Mouse (Mus musculus) embryonic facial prominence, embryonic 14.5 days (tissue): ENCODE measurements at regions not wholly inside any gene's neighbourhood (a gene's known extent, or its start where the extent isn't known, plus 50 kb on each side); places are given as distances from the start of the nearest gene placed in this dataset.
"Not testable (repeated sequence)": the region's sequence is repeated elsewhere in the genome, so short reads cannot be mapped to it uniquely, and the experiment has no call there.

ENCODE experiments used
- ATAC-seq: fragments of 200-750 bp; cut with Nextera tagmentation; 2 replicates; pipeline ENCODE4 v1.8.0; 2017; ENCODE audit warnings: low read depth, moderate number of reproducible peaks, moderate TSS enrichment
- DNase-seq: peaks from one replicate; pipeline ENCODE4 v3.0.0-alpha.2; 2015; ENCODE audit warnings: low spot score
- H3K27ac ChIP-seq: fragments of 300-500 bp; sonication (generic); replicated peaks from 2 replicates; pipeline ENCODE4 v1.5.1; 2014; ENCODE audit warnings: low read depth, mild to moderate bottlenecking, low read length, moderate library complexity
- H3K27me3 ChIP-seq: fragments of 300-500 bp; sonication (generic); replicated peaks from 2 replicates; pipeline ENCODE4 v1.6.1; 2014; ENCODE audit warnings: low read length; ENCODE audit not compliant: control insufficient read depth, insufficient read depth
- H3K36me3 ChIP-seq: fragments of 300-500 bp; sonication (generic); 2 replicates; pipeline ENCODE4 v1.6.1; 2014; ENCODE audit warnings: low read length, mixed read lengths; ENCODE audit not compliant: control insufficient read depth, insufficient read depth
- H3K4me1 ChIP-seq: fragments of 300-500 bp; sonication (generic); 2 replicates; pipeline ENCODE4 v1.6.1; 2014; ENCODE audit warnings: antibody characterized with exemption, low read length; ENCODE audit not compliant: control insufficient read depth, insufficient read depth
- H3K4me2 ChIP-seq: fragments of 300-500 bp; sonication (generic); 2 replicates; pipeline ENCODE4 v1.6.1; 2014; ENCODE audit warnings: low read depth, mild to moderate bottlenecking, low read length, moderate library complexity, mixed read lengths
- H3K4me3 ChIP-seq: fragments of 300-500 bp; sonication (generic); 2 replicates; pipeline ENCODE4 v1.5.1; 2014; ENCODE audit warnings: low read depth, mild to moderate bottlenecking, low read length
- H3K9ac ChIP-seq: fragments of 300-500 bp; sonication (generic); 2 replicates; pipeline ENCODE4 v1.6.1; 2014; ENCODE audit warnings: low read depth, mild to moderate bottlenecking, low read length, moderate library complexity, mixed read lengths
- H3K9me3 ChIP-seq: fragments of 300-500 bp; sonication (generic); 2 replicates; pipeline ENCODE4 v1.6.1; 2016; ENCODE audit warnings: low read length; ENCODE audit not compliant: control insufficient read depth
- WGBS: fragments of 180-500 bp; shearing (Covaris S2); extraction: QIAGEN DNeasy Blood & Tissue Kit; methylation state at CpG from one replicate; pipeline ENCODE4 v1.1.7; 2014; 5-methylcytosine and 5-hydroxymethylcytosine counted together

- no peaks in the 10 kb centered on the region for H3K36me3 ChIP-seq
- no peaks in the 10 kb centered on the region for H3K9me3 ChIP-seq
- no peak overlapping the region for H3K4me2 ChIP-seq
- H3K4me1 ChIP-seq, result no peaks in the 10 kb centered on the region
- H3K4me3 ChIP-seq, result no peak overlapping the region
- ATAC-seq (no peak), DNase-seq (no peak)
- no peak overlapping the region for H3K27ac ChIP-seq
- no peak overlapping the region for H3K9ac ChIP-seq
- WGBS, result 48% methylated on average over 11 of the region's 11 CpGs
- no peaks in the 10 kb centered on the region for H3K27me3 ChIP-seq
Measured at GRCm38 (mm10) chr14:53992712-53993286, 261.1 kb downstream of the Dad1 start.

- H3K27ac ChIP-seq, result no peak overlapping the region
- no peaks in the 10 kb centered on the region for H3K9me3 ChIP-seq
- DNase-seq (no peak), ATAC-seq (no peak)
- no peak overlapping the region for H3K4me2 ChIP-seq
- H3K36me3 ChIP-seq, result no peaks in the 10 kb centered on the region
- 48% methylated on average over 4 of the region's 4 CpGs for WGBS
- no peak overlapping the region for H3K4me3 ChIP-seq
- H3K4me1 ChIP-seq, result no peaks in the 10 kb centered on the region
- H3K9ac ChIP-seq, result no peak overlapping the region
- H3K27me3 ChIP-seq, result no peaks in the 10 kb centered on the region
Measured at GRCm38 (mm10) chr14:53991390-53991789, 262.5 kb downstream of the Dad1 start.

GRCm38 (mm10) chr14:53980771-53981170, 273.1 kb downstream of the Dad1 start:
- 47% methylated on average over 5 of the region's 5 CpGs for WGBS
- Histone ChIP-seq H3K9me3 (no peaks in the 10 kb centered on the region), H3K9ac (no peak overlapping the region), H3K4me2 (no peak overlapping the region), H3K36me3 (no peaks in the 10 kb centered on the region), H3K27me3 (no peaks in the 10 kb centered on the region), H3K4me1 (no peaks in the 10 kb centered on the region), H3K4me3 (no peak overlapping the region), H3K27ac (no peak overlapping the region; the same call in 1 of the 2 replicates)
- peak; percentile 78 for DNase-seq
- peak; percentile 50; the same call in 1 of the 2 replicates for ATAC-seq

- not testable (repeated sequence) for H3K27ac ChIP-seq, H3K9ac ChIP-seq, DNase-seq, ATAC-seq, H3K36me3 ChIP-seq, H3K4me3 ChIP-seq, H3K4me2 ChIP-seq, H3K4me1 ChIP-seq, H3K9me3 ChIP-seq, H3K27me3 ChIP-seq
- WGBS, result 75% methylated on average over 8 of the region's 11 CpGs
Measured at GRCm38 (mm10) chr14:53961426-53961825, 292.5 kb downstream of the Dad1 start.

GRCm38 (mm10) chr14:53960779-53961178, 293.1 kb downstream of the Dad1 start:
- Histone ChIP-seq H3K27ac (no peak overlapping the region), H3K4me1 (no peaks in the 10 kb centered on the region), H3K27me3 (no peaks in the 10 kb centered on the region), H3K4me2 (no peak overlapping the region), H3K9ac (no peak overlapping the region), H3K4me3 (no peak overlapping the region), H3K36me3 (no peaks in the 10 kb centered on the region), H3K9me3 (no peaks in the 10 kb centered on the region)
- WGBS, result 73% methylated on average over 7 of the region's 7 CpGs
- ATAC-seq, result no peak
- no peak for DNase-seq

GRCm38 (mm10) chr14:53935791-53936231, 318.1 kb downstream of the Dad1 start:
- DNase-seq, H3K4me1 ChIP-seq, H3K36me3 ChIP-seq, H3K27me3 ChIP-seq, ATAC-seq, H3K27ac ChIP-seq, H3K9ac ChIP-seq, H3K4me3 ChIP-seq, H3K4me2 ChIP-seq, H3K9me3 ChIP-seq: not testable (repeated sequence)
- WGBS, result 98% methylated on average over 13 of the region's 29 CpGs

- not testable (repeated sequence) for ATAC-seq, H3K4me3 ChIP-seq, H3K9me3 ChIP-seq, H3K27me3 ChIP-seq, H3K9ac ChIP-seq, H3K27ac ChIP-seq, H3K4me1 ChIP-seq, H3K36me3 ChIP-seq, H3K4me2 ChIP-seq, DNase-seq
- 100% methylated on average over 6 of the region's 13 CpGs for WGBS
Measured at GRCm38 (mm10) chr14:53935336-53935735, 318.6 kb downstream of the Dad1 start.

- ATAC-seq, result no peak
- H3K4me3 ChIP-seq, result no peak overlapping the region
- H3K9ac ChIP-seq, result no peak overlapping the region
- no peaks in the 10 kb centered on the region for H3K9me3 ChIP-seq
- H3K4me2 ChIP-seq, result no peak overlapping the region
- H3K27ac ChIP-seq, result no peak overlapping the region
- no peaks in the 10 kb centered on the region for H3K36me3 ChIP-seq
- 76% methylated on average over 1 of the region's 1 CpGs for WGBS
- H3K4me1 ChIP-seq, result no peaks in the 10 kb centered on the region
- DNase-seq, result no peak
- no peaks in the 10 kb centered on the region for H3K27me3 ChIP-seq
Measured at GRCm38 (mm10) chr14:53910871-53911270, 343.0 kb downstream of the Dad1 start.

- H3K27ac ChIP-seq, result no peak overlapping the region
- ATAC-seq (no peak), DNase-seq (no peak)
- WGBS, result 60% methylated on average over 3 of the region's 3 CpGs
- no peaks in the 10 kb centered on the region for H3K27me3 ChIP-seq
- no peaks in the 10 kb centered on the region for H3K4me1 ChIP-seq
- H3K4me3 ChIP-seq, result no peak overlapping the region
- no peak overlapping the region for H3K4me2 ChIP-seq
- H3K9ac ChIP-seq, result no peak overlapping the region
- H3K9me3 ChIP-seq, result no peaks in the 10 kb centered on the region
- H3K36me3 ChIP-seq, result no peaks in the 10 kb centered on the region
Measured at GRCm38 (mm10) chr14:53904578-53904977, 349.3 kb downstream of the Dad1 start.
